Mouse (Mus musculus): ENCODE results near the gene Plcxd2.

Gene Plcxd2

DNA sequence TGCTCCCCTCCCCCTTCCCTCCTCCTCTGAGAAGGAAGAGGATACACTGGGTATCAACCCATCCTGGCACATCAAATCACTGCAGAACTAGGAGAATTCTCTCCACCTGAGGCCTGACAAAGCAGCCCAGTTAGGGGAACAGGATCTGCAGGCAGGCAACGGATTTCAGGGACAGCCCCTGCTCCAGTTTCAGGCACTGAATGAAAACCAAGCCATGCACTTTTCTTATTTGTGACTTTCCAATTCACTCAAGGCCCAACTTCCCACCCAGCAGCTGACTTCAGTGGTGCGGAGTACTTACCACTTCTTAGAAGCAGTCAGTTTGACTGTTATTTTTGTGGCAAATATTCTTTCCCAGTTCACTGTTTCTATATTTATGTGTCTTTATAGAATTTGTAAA lies 69.3 kb downstream of the Plcxd2 start:
- no peak for DNase-seq (ENCODE audit: low read depth, low spot score)

DNA sequence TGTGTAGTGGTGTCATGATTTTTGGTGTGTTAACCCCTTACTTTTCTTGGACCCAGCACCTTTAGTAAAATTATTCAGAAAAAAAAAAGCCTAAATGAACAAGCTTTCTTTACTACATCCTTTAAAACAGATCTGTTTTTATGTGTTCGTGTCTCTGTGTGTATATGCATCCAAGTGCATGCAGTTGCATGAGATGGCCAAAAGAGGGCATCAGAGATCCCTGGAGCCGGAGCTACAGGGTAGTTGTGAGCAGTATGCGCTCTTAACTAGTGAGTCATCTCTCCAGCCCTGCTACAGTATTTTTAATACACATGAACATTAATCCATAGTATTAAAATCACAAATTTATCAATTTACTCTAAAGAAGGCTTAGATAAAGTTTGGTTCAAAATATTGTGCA lies 70.6 kb downstream of the Plcxd2 start:
- no peak for DNase-seq (ENCODE audit: low read depth, low spot score)

DNA sequence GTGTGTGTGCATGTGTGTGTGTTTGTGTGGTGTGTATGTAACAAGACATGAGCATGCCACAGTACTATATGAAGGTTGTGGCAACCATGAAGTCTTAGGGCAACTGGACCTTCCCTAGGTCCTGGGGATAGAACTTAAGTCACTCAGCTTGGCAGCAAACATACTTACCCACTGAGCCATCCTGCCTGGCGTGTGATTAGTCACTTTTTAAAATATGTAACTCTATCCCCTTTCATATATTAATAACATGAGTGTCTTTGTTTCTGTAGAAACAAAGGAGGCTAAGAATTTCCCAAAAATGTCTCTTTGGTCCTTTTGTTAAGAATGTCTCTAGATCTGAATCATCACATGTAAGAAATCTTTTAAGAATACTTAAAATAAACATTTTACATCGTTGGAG lies 72.6 kb downstream of the Plcxd2 start:
- DNase-seq (ENCODE audit: low read depth, low spot score): no peak

DNA sequence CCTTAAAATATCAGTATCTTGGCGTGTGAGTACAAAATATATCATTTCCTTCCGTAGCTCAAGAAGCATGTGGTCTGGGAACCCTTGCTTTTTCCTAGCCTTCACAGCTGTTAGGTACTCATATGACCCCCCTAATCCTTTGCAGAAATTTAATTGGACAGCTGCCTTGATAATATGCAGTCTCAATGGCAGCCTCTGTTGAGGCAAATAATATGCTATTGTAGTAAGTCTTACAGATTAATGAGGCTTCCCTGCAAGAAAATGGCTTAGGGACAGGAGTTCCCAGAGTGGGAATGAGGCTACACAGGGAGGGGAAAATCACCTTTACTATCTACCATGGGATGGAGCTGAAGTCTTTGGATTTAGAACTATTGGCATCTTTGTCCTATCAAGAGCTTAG lies 73.5 kb downstream of the Plcxd2 start:
- DNase-seq (ENCODE audit: low read depth, low spot score): no peak

DNA sequence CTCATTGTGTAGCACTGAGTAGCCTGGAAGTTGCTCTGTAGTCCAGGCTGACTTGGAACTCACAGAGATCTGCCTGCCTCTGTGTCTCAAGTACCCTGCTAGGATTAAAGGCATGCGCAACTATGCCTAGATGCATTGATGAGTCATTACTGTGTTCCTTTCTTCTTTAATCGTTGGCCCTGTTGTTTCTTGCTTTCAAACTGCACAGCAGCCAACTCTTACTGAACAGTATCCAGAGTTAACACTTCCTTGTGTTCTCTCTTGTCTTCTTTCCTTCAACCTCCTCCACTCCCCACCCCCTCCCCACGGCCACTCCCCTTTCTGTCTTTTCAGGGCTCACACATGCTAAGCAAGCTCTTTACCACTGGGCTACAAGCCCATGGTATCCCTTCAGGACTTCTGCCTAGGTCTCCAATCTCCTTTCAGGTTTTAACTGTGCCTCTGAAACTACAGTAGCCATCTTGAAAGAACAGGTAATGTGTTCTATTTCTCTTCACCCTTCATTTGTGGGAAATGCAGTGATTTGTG lies 74.0 kb downstream of the Plcxd2 start:
- no peak for DNase-seq (ENCODE audit: low read depth, low spot score)

DNA sequence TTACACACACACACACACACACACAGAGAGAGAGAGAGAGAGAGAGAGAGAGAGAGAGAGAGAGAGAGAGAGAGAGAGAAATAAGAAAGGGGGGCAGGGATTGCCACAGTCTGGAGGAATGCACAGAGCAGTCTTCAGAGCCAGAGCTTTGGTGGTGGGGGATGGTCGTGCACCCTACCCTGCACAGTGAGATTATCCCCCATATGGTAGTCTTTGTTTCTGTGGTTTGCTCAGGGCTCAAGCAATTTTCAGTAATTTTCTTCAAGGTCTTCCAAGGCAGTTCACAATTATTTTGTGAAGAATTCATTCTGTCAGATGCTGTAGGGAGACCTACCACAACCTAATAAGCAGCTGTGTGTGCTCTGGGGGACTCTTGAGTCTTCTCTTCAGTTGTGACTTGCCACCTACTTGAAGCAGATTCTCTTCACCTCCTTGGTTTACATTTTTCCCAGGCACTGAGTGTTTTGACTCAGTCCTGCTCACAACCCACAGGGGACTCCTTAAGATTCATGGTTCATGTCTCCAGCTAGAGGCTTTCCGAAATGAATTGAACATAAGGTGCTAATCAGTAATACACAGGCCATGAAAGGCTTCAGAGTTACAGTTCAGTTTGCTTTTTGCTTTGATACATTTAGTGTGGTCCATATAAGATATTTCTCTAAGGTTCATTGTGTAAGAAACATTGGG lies 75.2 kb downstream of the Plcxd2 start:
- no peak for DNase-seq (ENCODE audit: low read depth, low spot score)

DNA sequence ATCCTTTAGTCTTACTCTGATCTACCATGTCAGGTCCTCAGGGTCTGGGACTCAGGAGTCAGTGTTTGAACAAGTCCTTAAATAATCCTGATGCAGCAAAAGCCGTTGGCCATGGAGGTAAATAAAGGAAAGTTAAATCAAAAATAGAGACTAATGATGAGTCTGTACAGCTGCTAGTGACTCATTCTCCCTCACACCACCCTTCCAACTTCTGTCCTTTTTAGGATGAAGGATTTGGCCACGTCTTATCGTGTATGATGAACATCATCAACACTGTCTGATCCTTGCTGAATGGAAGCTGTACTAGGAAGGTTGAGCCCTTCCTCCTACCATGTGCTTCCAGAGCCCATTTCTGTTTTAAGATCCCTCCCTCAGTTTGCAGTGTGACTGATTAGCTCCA lies 79.7 kb downstream of the Plcxd2 start:
- no peak for DNase-seq (ENCODE audit: low read depth, low spot score)

DNA sequence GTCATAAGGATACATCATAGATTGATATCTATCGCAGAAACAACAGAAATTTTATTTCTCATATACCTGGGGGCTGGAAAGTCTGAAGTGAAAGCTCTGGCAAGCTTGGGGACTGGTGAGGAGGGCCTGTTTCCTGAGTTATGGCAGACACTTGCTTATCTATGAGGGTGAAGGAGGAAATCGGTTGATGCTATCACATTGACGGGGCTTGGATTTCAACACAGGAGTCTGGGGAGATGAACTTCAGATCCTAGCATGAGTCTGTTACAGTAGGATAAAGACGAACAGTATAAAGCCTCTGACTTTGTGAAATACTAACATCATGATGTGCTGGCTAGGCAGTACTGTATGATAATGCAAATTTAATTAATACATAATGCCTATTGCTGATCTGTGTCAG lies 81.9 kb downstream of the Plcxd2 start:
- no peak for DNase-seq (ENCODE audit: low read depth, low spot score)

DNA sequence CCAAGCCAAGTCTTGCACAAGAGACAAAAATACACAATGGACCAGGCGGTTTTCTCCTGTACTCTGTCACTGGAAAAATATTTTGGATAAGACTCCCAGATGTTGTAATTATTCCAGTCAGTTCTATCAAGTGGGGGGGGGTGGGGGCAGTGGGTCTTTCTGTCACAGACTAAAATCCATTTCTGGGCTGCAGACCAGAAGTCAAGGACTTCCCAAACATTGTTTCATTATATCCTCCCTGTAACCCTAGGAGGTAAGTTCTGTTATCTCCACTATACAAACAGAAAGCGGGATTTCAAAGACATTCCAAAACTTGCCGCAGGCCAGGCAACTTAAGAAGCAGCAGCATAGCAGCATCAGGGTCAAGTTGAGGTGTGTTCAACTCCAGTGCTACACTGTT lies 82.4 kb downstream of the Plcxd2 start:
- DNase-seq (ENCODE audit: low read depth, low spot score): no peak

DNA sequence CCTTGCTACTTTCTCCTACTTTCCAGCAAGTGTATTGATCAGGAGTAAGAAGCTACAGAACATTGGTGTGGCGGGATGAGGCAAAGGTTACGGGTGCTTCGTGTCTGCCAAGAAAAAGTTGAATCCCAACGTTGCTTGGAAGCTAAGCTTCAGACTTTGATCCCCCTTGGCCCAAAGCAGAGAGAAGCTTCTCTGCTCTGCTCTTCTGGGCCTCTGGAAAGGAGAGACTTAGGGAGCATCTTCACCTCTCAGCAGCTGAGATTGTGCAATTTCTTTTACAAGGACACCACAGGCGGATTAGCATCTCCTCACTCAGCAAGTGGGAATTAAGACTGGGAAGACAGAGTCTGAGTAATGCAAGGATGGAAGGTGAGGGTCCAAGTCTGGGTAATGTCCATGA lies 83.1 kb downstream of the Plcxd2 start:
- DNase-seq (ENCODE audit: low read depth, low spot score): no peak

DNA sequence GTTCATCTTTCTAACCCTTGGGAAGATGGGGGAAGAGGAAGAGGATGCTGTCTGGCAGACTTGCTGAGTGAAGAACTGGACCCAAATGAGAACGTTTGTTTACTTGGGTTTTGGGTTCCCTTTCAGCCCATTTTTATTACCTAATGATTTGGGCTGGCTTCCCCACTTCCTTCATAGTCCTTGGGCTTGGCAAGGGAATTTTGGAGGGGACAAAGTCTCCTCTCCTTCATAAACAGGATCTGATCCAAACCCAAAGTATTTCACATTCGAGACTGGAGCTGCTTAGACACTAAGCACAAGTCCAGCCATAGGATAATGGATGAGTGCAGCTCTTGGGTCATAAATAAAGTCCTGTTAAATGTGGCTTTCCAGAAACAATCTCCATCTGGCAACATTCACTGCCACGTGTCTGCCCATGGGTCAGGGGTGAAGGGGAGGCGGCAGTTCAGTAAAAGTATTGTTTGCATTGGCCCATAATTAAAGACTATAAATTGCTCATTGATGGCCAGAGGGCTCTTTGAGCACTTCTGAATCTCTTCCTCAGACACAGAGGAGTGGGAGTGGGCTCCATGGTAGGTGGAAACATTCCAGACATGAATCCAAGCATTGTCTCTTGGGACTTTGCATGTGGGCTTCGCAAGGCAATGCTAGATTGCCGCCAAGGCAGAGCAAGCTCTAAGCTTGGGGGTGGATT lies 86.1 kb downstream of the Plcxd2 start:
- no peak for DNase-seq (ENCODE audit: low read depth, low spot score)

DNA sequence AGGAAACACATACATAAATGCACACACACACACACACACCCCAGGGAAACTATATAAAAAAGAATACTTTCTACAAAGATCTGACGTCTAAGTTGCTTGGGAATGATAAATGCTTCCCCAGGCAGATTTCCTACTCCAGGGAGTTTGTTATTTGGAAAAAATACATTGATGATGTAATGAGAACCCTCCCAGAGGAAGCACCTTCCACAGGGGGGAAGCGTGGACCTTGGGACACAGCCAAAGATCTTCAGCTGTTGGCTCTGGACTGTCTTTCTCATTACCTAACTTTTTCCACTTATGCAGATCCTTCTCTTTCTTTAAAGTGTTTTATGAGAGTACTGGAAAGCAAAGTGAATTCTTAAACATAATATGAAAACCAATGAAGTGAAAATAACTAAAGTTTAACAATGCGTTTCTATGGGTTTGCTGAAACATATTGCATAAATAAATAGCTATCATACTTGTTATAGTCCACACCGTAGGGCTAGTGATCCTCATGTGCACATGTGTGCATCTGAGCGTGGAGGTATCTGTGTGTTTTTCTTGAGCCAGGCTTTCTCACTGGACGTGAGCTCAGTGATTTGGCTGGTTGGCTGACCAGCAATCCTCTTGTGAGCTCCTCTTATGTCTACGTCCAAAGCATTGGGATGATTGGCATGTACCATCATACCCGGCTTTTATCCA lies 87.3 kb downstream of the Plcxd2 start:
- DNase-seq (ENCODE audit: low read depth, low spot score): no peak

DNA sequence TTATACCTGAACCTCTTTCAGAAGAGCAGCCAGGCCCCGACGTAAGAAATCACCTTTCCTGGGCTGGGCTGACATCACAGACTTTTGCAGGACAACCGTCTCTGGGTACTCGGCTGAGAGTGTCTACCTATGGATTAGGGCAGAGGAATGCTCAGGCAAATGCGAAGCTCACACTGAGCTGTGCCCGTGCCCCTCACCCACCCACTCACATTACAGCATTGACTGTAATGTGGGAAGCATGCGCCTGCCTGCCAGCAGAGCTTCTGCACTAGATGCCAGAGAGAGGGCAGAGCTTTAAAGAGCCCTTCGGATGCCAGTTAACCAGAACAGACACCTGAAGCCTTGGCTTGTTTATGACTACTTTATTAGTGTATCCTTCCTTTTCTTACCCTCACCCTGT lies 90.4 kb downstream of the Plcxd2 start:
- no peak for DNase-seq (ENCODE audit: low read depth, low spot score)

All from CD4-positive helper T cell, adult 2 months (primary cell).